Mouse (Mus musculus): Measurements from ENCODE around the gene Palld.

Gene Palld

GRCm38 (mm10) chr8:61487597-61488156, 414.8 kb downstream of the Palld start, which contains the start of gene Cbr4:
Cbr4 (plus strand) TSS chr8:61487734.
- peak; percentile 86 to 93 for DNase-seq

- DNase-seq: no peak
Observed at GRCm38 (mm10) chr8:61486923-61487529, 415.5 kb downstream of the Palld start.

- peak in 1 of 2 experiments; percentile 7 for DNase-seq
Observed at GRCm38 (mm10) chr8:61480260-61480967, 422.1 kb downstream of the Palld start.

GRCm38 (mm10) chr8:61479506-61480214, 422.8 kb downstream of the Palld start:
- DNase-seq: peak; percentile 61 to 63

- DNase-seq: no peak
Observed at GRCm38 (mm10) chr8:61478793-61479192, 423.7 kb downstream of the Palld start.

GRCm38 (mm10) chr8:61478150-61478549, 424.3 kb downstream of the Palld start:
- DNase-seq: no peak

GRCm38 (mm10) chr8:61476160-61476559, 426.3 kb downstream of the Palld start:
- DNase-seq: no peak

GRCm38 (mm10) chr8:61475251-61475673, 427.2 kb downstream of the Palld start:
- no peak for DNase-seq

- DNase-seq: no peak
Observed at GRCm38 (mm10) chr8:61470213-61470612, 432.3 kb downstream of the Palld start.

- DNase-seq: no peak
Observed at GRCm38 (mm10) chr8:61467553-61467815, 435.0 kb downstream of the Palld start.

- no peak for DNase-seq
Observed at GRCm38 (mm10) chr8:61466696-61467552, 435.6 kb downstream of the Palld start.

GRCm38 (mm10) chr8:61464393-61464792, 438.1 kb downstream of the Palld start:
- no peak for DNase-seq

GRCm38 (mm10) chr8:61462221-61462620, 440.3 kb downstream of the Palld start:
- DNase-seq: no peak
